ENCODE assay signal across 8 mouse cellular contexts in the genomic region with DNA sequence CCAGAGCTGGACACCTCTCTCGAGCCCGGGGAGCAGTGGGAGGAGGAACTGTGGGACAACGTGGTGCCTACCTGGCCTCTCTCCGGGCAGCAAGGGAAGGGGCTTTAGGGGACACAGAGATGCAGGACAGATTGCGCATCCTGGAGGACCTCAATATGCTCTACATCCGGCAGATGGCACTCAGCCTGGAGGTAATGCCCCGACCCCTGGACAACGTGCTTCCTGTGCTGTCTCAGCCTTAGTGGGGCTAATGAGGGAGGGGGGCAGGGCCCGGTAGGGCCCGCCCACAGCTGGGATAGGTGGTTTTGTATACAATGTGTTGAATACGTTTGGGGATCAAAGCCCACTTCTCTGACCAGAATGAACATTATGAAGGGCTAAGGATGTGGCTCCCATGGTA. TPM values are rescaled to one million over a fixed set of nuclear protein-coding genes. Genes with fewer than 3 reads are reported as not detected.
DNase-seq lines count a peak whose midpoint lies in the region; ATAC-seq and TF ChIP-seq lines count a peak whose summit lies in the region.

No protein-coding gene starts in this region.

- 5% methylated on average over 11 of the region's 11 CpGs for WGBS in heart, adult 2 months
- WGBS in liver, adult 2 months, result 7% methylated on average over 11 of the region's 11 CpGs

- TF ChIP-seq EP300 in heart, adult 2 months (IDR thresholded peaks at IDR 0.05; ENCODE audit: insufficient read depth, low read depth, low read length), result no peak

- TF ChIP-seq CTCF in heart, adult 2 months (IDR thresholded peaks at IDR 0.05), result no peak
- TF ChIP-seq CTCF in liver, adult 2 months (IDR thresholded peaks at IDR 0.05; ENCODE audit: low read depth, low read length), result no peak

- ATAC-seq in hematopoietic stem cell, adult 5-6 weeks (replicated peaks in 1 of 2; ENCODE audit: insufficient read depth in 1 of 2, low FRiP score in 2 of 2, low TSS enrichment in 1 of 2, low read depth in 1 of 2, poor library complexity in 2 of 2, severe bottlenecking in 2 of 2), result 0 out of 4 replicates have a peak, but pooled peaks have one; percentile 14 to 16

- H3K9ac ChIP-seq in heart, adult 2 months (ENCODE audit: low read depth, low read length), result peak overlapping the region; percentile 79
- H3K9ac ChIP-seq in liver, adult 2 months (ENCODE audit: low read depth, low read length), result peak overlapping the region; percentile 54

- no peaks in the 10 kb centered on the region for H3K36me3 ChIP-seq in heart, adult 2 months (ENCODE audit: control insufficient read depth, insufficient read depth, low read length)
- no peaks in the 10 kb centered on the region for H3K36me3 ChIP-seq in liver, adult 2 months (ENCODE audit: control insufficient read depth, insufficient read depth, low read length)

- DNase-seq in heart, adult 2 months, result peak in 1 of 2 experiments; percentile 43
- DNase-seq in heart, postnatal 14 days, result no peak
- DNase-seq in liver, adult 2 months (ENCODE audit: extremely low read depth, low read depth, low spot score), result no peak
- peak; percentile 81 for DNase-seq in retina, postnatal 1 day
- no peak for DNase-seq in adrenal gland, postnatal 25 days
- no peak for DNase-seq in adipocyte (ENCODE audit: low spot score)

- peak overlapping the region; percentile 89 for H3K27ac ChIP-seq in heart, adult 2 months
- peak overlapping the region; percentile 49 for H3K27ac ChIP-seq in brown adipose tissue, adult 24 weeks (replicated peaks; ENCODE audit: low read depth, low read length)
- H3K27ac ChIP-seq in liver, adult 2 months (replicated peaks; ENCODE audit: insufficient read depth, low read depth, low read length), result peak overlapping the region; percentile 46

- H3K27me3 ChIP-seq in heart, adult 2 months (ENCODE audit: control insufficient read depth, insufficient read depth, low read length), result no peaks in the 10 kb centered on the region
- no peaks in the 10 kb centered on the region for H3K27me3 ChIP-seq in liver, adult 2 months (ENCODE audit: control insufficient read depth, insufficient read depth, low read length)

- peaks cover 7% of the 10 kb centered on the region; the same call in 1 of the 2 replicates for H3K4me1 ChIP-seq in heart, adult 2 months (ENCODE audit: control insufficient read depth, insufficient read depth, low read length)
- H3K4me1 ChIP-seq in brown adipose tissue, adult 24 weeks (ENCODE audit: control insufficient read depth, insufficient read depth, insufficient read length, low read length), result peaks cover 10% of the 10 kb centered on the region; the same call in 1 of the 2 replicates
- H3K4me1 ChIP-seq in liver, adult 2 months (ENCODE audit: control insufficient read depth, insufficient read depth, low read length), result peaks cover 18% of the 10 kb centered on the region

- intact Hi-C loops in heart, adult 2 months (cut with DNase I), result no loop called here
- intact Hi-C loops in heart, postnatal 14 days (cut with DNase I), result no loop called here

- no peaks in the 10 kb centered on the region for H3K79me2 ChIP-seq in heart, adult 2 months (replicated peaks; ENCODE audit: control insufficient read depth, insufficient read depth, low read length)
- H3K79me2 ChIP-seq in liver, adult 2 months (ENCODE audit: control insufficient read depth, insufficient read depth, low read length), result peaks cover 2% of the 10 kb centered on the region; the same call in 1 of the 2 replicates

- TF ChIP-seq POLR2A in heart, adult 2 months (IDR thresholded peaks at IDR 0.05; ENCODE audit: insufficient read depth, low read depth, low read length), result no peak
- no peak for TF ChIP-seq POLR2A in liver, adult 2 months (IDR thresholded peaks at IDR 0.05; ENCODE audit: extremely low read depth, insufficient read depth, low read length)

- peak overlapping the region; percentile 63 for H3K4me3 ChIP-seq in heart, adult 2 months
- peak overlapping the region; percentile 75 for H3K4me3 ChIP-seq in brown adipose tissue, adult 24 weeks (ENCODE audit: insufficient read depth, low read depth, low read length)
- H3K4me3 ChIP-seq in liver, adult 2 months (ENCODE audit: insufficient read depth, low read depth, low read length), result peak overlapping the region; percentile 79; the same call in 1 of the 2 replicates

RNA-seq across cellular contexts. Expression of gene Rtkn, which starts 2.8 kb away (rescaled TPM):
- total RNA-seq in heart, adult 2 months (2021), result 1 to 10 TPM; 5.2 to 6.7 TPM
- 18.6 and 27.7 TPM in 2 replicates for polyA plus RNA-seq in heart, adult 2 months (2012; rRNA removed)
- 1 to 10 TPM; 6.9 to 8.0 TPM for total RNA-seq in heart, postnatal 14 days (2021)
- polyA plus RNA-seq in brown adipose tissue, adult 24 weeks (2012; ENCODE audit: insufficient read depth, insufficient read length, missing spikeins), result 4.5 and 7.1 TPM in 2 replicates
- 7.1 and 12.4 TPM in 2 replicates for total RNA-seq in hematopoietic stem cell, adult 5-6 weeks (2017)
- total RNA-seq in liver, adult 2 months (2014; rRNA removed), result 4.7 and 6.9 TPM in 2 replicates
- polyA plus RNA-seq in liver, adult 2 months (2012; rRNA removed), result 12.2 and 17.4 TPM in 2 replicates
- 17.6 and 22.6 TPM in 2 replicates for total RNA-seq in adrenal gland, postnatal 25 days (2021)

RNA-seq across cellular contexts. Expression of gene Ino80b, which starts 12.8 kb away (rescaled TPM):
- 10 to 100 TPM; 13.1 to 15.1 TPM for total RNA-seq in heart, adult 2 months (2021)
- 5.5 and 9.5 TPM in 2 replicates for polyA plus RNA-seq in heart, adult 2 months (2012; rRNA removed)
- total RNA-seq in heart, postnatal 14 days (2021), result 10 to 100 TPM; 14.2 to 15.3 TPM
- polyA plus RNA-seq in brown adipose tissue, adult 24 weeks (2012; ENCODE audit: insufficient read depth, insufficient read length, missing spikeins), result 8.7 and 13.1 TPM in 2 replicates
- 31.1 and 42.3 TPM in 2 replicates for total RNA-seq in hematopoietic stem cell, adult 5-6 weeks (2017)
- total RNA-seq in liver, adult 2 months (2014; rRNA removed), result 9.5 and 10.3 TPM in 2 replicates
- polyA plus RNA-seq in liver, adult 2 months (2012; rRNA removed), result 23.8 and 26.5 TPM in 2 replicates
- 24.3 and 31.3 TPM in 2 replicates for total RNA-seq in adrenal gland, postnatal 25 days (2021)

RNA-seq across cellular contexts. Expression of gene Wbp1, which starts 16.7 kb away (rescaled TPM):
- 10 to 100 TPM; 70.4 to 74.6 TPM for total RNA-seq in heart, adult 2 months (2021)
- 152 TPM in 2 replicates for polyA plus RNA-seq in heart, adult 2 months (2012; rRNA removed)
- 10 to 100 TPM; 72.4 to 80.1 TPM for total RNA-seq in heart, postnatal 14 days (2021)
- 62.1 and 70.3 TPM in 2 replicates for polyA plus RNA-seq in brown adipose tissue, adult 24 weeks (2012; ENCODE audit: insufficient read depth, insufficient read length, missing spikeins)
- total RNA-seq in hematopoietic stem cell, adult 5-6 weeks (2017), result 148 and 226 TPM in 2 replicates
- total RNA-seq in liver, adult 2 months (2014; rRNA removed), result 39.5 and 48.3 TPM in 2 replicates
- 85.1 and 112 TPM in 2 replicates for polyA plus RNA-seq in liver, adult 2 months (2012; rRNA removed)
- 92.3 and 118 TPM in 2 replicates for total RNA-seq in adrenal gland, postnatal 25 days (2021)

RNA-seq across cellular contexts. Expression of gene Wdr54, which starts 18.1 kb away (rescaled TPM):
- 1 to 10 TPM in 1 of 2 experiments, under 1 TPM in 1; 0.89 to 1.3 TPM for total RNA-seq in heart, adult 2 months (2021)
- polyA plus RNA-seq in heart, adult 2 months (2012; rRNA removed), result 2.1 and 2.7 TPM in 2 replicates
- total RNA-seq in heart, postnatal 14 days (2021), result 1 to 10 TPM; 1.1 to 1.3 TPM
- not detected in 2 replicates for polyA plus RNA-seq in brown adipose tissue, adult 24 weeks (2012; ENCODE audit: insufficient read depth, insufficient read length, missing spikeins)
- total RNA-seq in hematopoietic stem cell, adult 5-6 weeks (2017), result 0.20 and 0.31 TPM in 2 replicates
- 0.13 and 0.28 TPM in 2 replicates for total RNA-seq in liver, adult 2 months (2014; rRNA removed)
- 1.7 and 2.4 TPM in 2 replicates for polyA plus RNA-seq in liver, adult 2 months (2012; rRNA removed)
- total RNA-seq in adrenal gland, postnatal 25 days (2021), result 1.2 and 5.1 TPM in 2 replicates

RNA-seq across cellular contexts. Expression of gene 1700003E16Rik, which starts 18.1 kb away (rescaled TPM):
- total RNA-seq in heart, adult 2 months (2021), result under 1 TPM; 0.10 to 0.25 TPM
- 0.53 and 0.57 TPM in 2 replicates for polyA plus RNA-seq in heart, adult 2 months (2012; rRNA removed)
- under 1 TPM in 1 of 2 experiments, not detected in 1; 0.26 TPM for total RNA-seq in heart, postnatal 14 days (2021)
- not detected in 2 replicates for polyA plus RNA-seq in brown adipose tissue, adult 24 weeks (2012; ENCODE audit: insufficient read depth, insufficient read length, missing spikeins)
- total RNA-seq in hematopoietic stem cell, adult 5-6 weeks (2017), result 0.35 TPM in 1 of 2 replicates, not detected in the other
- total RNA-seq in liver, adult 2 months (2014; rRNA removed), result 0.09 and 0.13 TPM in 2 replicates
- polyA plus RNA-seq in liver, adult 2 months (2012; rRNA removed), result 0.22 and 0.29 TPM in 2 replicates
- 0.61 and 1.2 TPM in 2 replicates for total RNA-seq in adrenal gland, postnatal 25 days (2021)
